Mouse (Mus musculus) lung, embryonic 15.5 days (tissue): ENCODE results near the gene Klf15. TPM values are rescaled to one million over a fixed set of nuclear protein-coding genes. Genes with fewer than 3 reads are reported as not detected.
A peak's percentile ranks its signal among the peaks of the same experiment; 100 is the strongest.

Experiments used
- ATAC-seq: fragments of 200-750 bp; cut with Nextera tagmentation; 2 replicates; pipeline ENCODE4 v1.8.0; 2017; ENCODE audit warnings: moderate number of reproducible peaks, borderline replicate concordance; ENCODE audit not compliant: low FRiP score, low TSS enrichment; ENCODE audit errors: extremely low read depth
- H3K27ac ChIP-seq: fragments of 300-500 bp; sonication (generic); 2 replicates; pipeline ENCODE4 v1.5.1; 2015; ENCODE audit warnings: moderate library complexity, mild to moderate bottlenecking, inconsistent platforms
- H3K27me3 ChIP-seq: fragments of 300-500 bp; sonication (generic); 2 replicates; pipeline ENCODE4 v1.6.1; 2015; ENCODE audit warnings: inconsistent platforms
- H3K36me3 ChIP-seq: fragments of 300-500 bp; sonication (generic); 2 replicates; pipeline ENCODE4 v1.6.1; 2015; ENCODE audit warnings: inconsistent platforms
- H3K4me1 ChIP-seq: fragments of 300-500 bp; sonication (generic); 2 replicates; pipeline ENCODE4 v1.6.1; 2015; ENCODE audit warnings: inconsistent platforms
- H3K4me2 ChIP-seq: fragments of 300-500 bp; sonication (generic); 2 replicates; pipeline ENCODE4 v1.6.1; 2015; ENCODE audit warnings: inconsistent platforms, mild to moderate bottlenecking, moderate library complexity
- H3K4me3 ChIP-seq: fragments of 300-500 bp; sonication (generic); 2 replicates; pipeline ENCODE4 v1.5.1; 2015; ENCODE audit warnings: mild to moderate bottlenecking, inconsistent platforms
- H3K9ac ChIP-seq: fragments of 300-500 bp; sonication (generic); 2 replicates; pipeline ENCODE4 v1.6.1; 2015; ENCODE audit warnings: inconsistent platforms
- H3K9me3 ChIP-seq: fragments of 300-500 bp; sonication (generic); 2 replicates; pipeline ENCODE4 v1.6.1; 2016; ENCODE audit warnings: inconsistent platforms
- WGBS: fragments of 180-500 bp; shearing (Covaris S2); methylation state at CpG from one replicate; pipeline ENCODE4 v1.1.7; 2015; 5-methylcytosine and 5-hydroxymethylcytosine counted together
- polyA plus RNA-seq: library from polyadenylated mRNA; unstranded; fragments of >200 nt; fragmentation: Nextera tagmentation; extraction: Ambion mirVana; gene quantifications from 2 replicates; pipeline ENCODE4 v1.2.1, GENCODE M21; 2015

Gene Klf15
- polyA plus RNA-seq, 1 experiment from 2014 or later = 13.5 TPM

GRCm38 (mm10) chr6:90466079-90466478, 3.7 kb downstream of the Klf15 start:
- Histone ChIP-seq H3K9ac (no peak overlapping the region), H3K27me3 (peaks cover 12% of the 10 kb centered on the region), H3K4me1 (peaks cover 25% of the 10 kb centered on the region), H3K4me2 (no peak overlapping the region), H3K4me3 (no peak overlapping the region), H3K27ac (peak overlapping the region; percentile 29; the same call in 1 of the 2 replicates), H3K9me3 (no peaks in the 10 kb centered on the region), H3K36me3 (peaks cover 2% of the 10 kb centered on the region; the same call in 1 of the 2 replicates)
- no peak for ATAC-seq
- WGBS = 65% methylated on average over 10 of the region's 10 CpGs

- Histone ChIP-seq H3K27me3 (peaks cover 4% of the 10 kb centered on the region; the same call in 1 of the 2 replicates), H3K36me3 (peaks cover 2% of the 10 kb centered on the region; the same call in 1 of the 2 replicates), H3K9ac (no peak overlapping the region), H3K9me3 (no peaks in the 10 kb centered on the region), H3K27ac (no peak overlapping the region), H3K4me1 (peaks cover 33% of the 10 kb centered on the region), H3K4me3 (no peak overlapping the region), H3K4me2 (no peak overlapping the region)
- ATAC-seq = no peak
- WGBS = 81% methylated on average over 12 of the region's 12 CpGs
Observed at GRCm38 (mm10) chr6:90466847-90467410, 4.6 kb downstream of the Klf15 start.

- ATAC-seq = no peak
Observed at GRCm38 (mm10) chr6:90468216-90468615, 5.8 kb downstream of the Klf15 start.

GRCm38 (mm10) chr6:90469041-90469440, 6.7 kb downstream of the Klf15 start:
- H3K4me2 ChIP-seq = no peak overlapping the region
- ATAC-seq = no peak
- no peaks in the 10 kb centered on the region for H3K27me3 ChIP-seq
- no peak overlapping the region for H3K27ac ChIP-seq
- H3K4me3 ChIP-seq = no peak overlapping the region
- H3K9me3 ChIP-seq = no peaks in the 10 kb centered on the region
- peaks cover 20% of the 10 kb centered on the region for H3K4me1 ChIP-seq
- no peak overlapping the region for H3K9ac ChIP-seq
- H3K36me3 ChIP-seq = peaks cover 2% of the 10 kb centered on the region; the same call in 1 of the 2 replicates
- 87% methylated on average over 6 of the region's 6 CpGs for WGBS

More at GRCm38 (mm10) chr6:90468216-90468615, 5.8 kb downstream of the Klf15 start:
- Histone ChIP-seq H3K36me3 (peaks cover 2% of the 10 kb centered on the region; the same call in 1 of the 2 replicates), H3K4me1 (peaks cover 28% of the 10 kb centered on the region), H3K9ac (no peak overlapping the region), H3K9me3 (no peaks in the 10 kb centered on the region), H3K4me2 (no peak overlapping the region), H3K4me3 (no peak overlapping the region), H3K27ac (no peak overlapping the region), H3K27me3 (no peaks in the 10 kb centered on the region)
- WGBS = 67% methylated on average over 1 of the region's 1 CpGs

GRCm38 (mm10) chr6:90470255-90470654, 7.9 kb downstream of the Klf15 start:
- no peaks in the 10 kb centered on the region for H3K9me3 ChIP-seq
- 77% methylated on average over 2 of the region's 2 CpGs for WGBS
- H3K4me1 ChIP-seq = peaks cover 14% of the 10 kb centered on the region
- no peak overlapping the region for H3K4me2 ChIP-seq
- no peak overlapping the region for H3K27ac ChIP-seq
- H3K27me3 ChIP-seq = no peaks in the 10 kb centered on the region
- H3K4me3 ChIP-seq = no peak overlapping the region
- H3K36me3 ChIP-seq = peaks cover 2% of the 10 kb centered on the region; the same call in 1 of the 2 replicates
- no peak for ATAC-seq
- no peak overlapping the region for H3K9ac ChIP-seq

- Histone ChIP-seq H3K9me3 (no peaks in the 10 kb centered on the region), H3K4me2 (no peak overlapping the region), H3K4me3 (no peak overlapping the region), H3K27ac (peak overlapping the region; percentile 91), H3K27me3 (no peaks in the 10 kb centered on the region), H3K36me3 (peaks cover 2% of the 10 kb centered on the region; the same call in 1 of the 2 replicates), H3K4me1 (peaks cover 14% of the 10 kb centered on the region), H3K9ac (no peak overlapping the region)
- WGBS = 34% methylated on average over 12 of the region's 12 CpGs
- no peak; the same call in 1 of the 2 replicates for ATAC-seq
Observed at GRCm38 (mm10) chr6:90470947-90471541, 8.7 kb downstream of the Klf15 start.

- WGBS = 68% methylated on average over 4 of the region's 4 CpGs
- Histone ChIP-seq H3K27ac (no peak overlapping the region), H3K27me3 (no peaks in the 10 kb centered on the region), H3K4me2 (no peak overlapping the region), H3K9me3 (no peaks in the 10 kb centered on the region), H3K4me1 (peaks cover 21% of the 10 kb centered on the region), H3K4me3 (no peak overlapping the region), H3K36me3 (peaks cover 2% of the 10 kb centered on the region; the same call in 1 of the 2 replicates), H3K9ac (no peak overlapping the region)
- ATAC-seq = no peak
Observed at GRCm38 (mm10) chr6:90472079-90472478, 9.7 kb downstream of the Klf15 start.

GRCm38 (mm10) chr6:90472697-90473096, 10.3 kb downstream of the Klf15 start:
- ATAC-seq = no peak
- Histone ChIP-seq H3K9me3 (no peaks in the 10 kb centered on the region), H3K4me3 (no peak overlapping the region), H3K27ac (no peak overlapping the region), H3K4me1 (peaks cover 25% of the 10 kb centered on the region), H3K27me3 (no peaks in the 10 kb centered on the region), H3K4me2 (no peak overlapping the region), H3K36me3 (peaks cover 2% of the 10 kb centered on the region; the same call in 1 of the 2 replicates), H3K9ac (no peak overlapping the region)
- WGBS = 70% methylated on average over 3 of the region's 3 CpGs

- ATAC-seq = no peak
- H3K27me3 ChIP-seq = no peaks in the 10 kb centered on the region
- H3K27ac ChIP-seq = no peak overlapping the region
- H3K4me2 ChIP-seq = no peak overlapping the region
- H3K9ac ChIP-seq = no peak overlapping the region
- H3K9me3 ChIP-seq = no peaks in the 10 kb centered on the region
- WGBS = 90% methylated on average over 24 of the region's 24 CpGs
- H3K4me1 ChIP-seq = peaks cover 25% of the 10 kb centered on the region
- no peak overlapping the region for H3K4me3 ChIP-seq
- peaks cover 2% of the 10 kb centered on the region; the same call in 1 of the 2 replicates for H3K36me3 ChIP-seq
Observed at GRCm38 (mm10) chr6:90473630-90474360, 11.4 kb downstream of the Klf15 start.

- no peak overlapping the region for H3K4me2 ChIP-seq
- H3K27me3 ChIP-seq = no peaks in the 10 kb centered on the region
- H3K4me1 ChIP-seq = peaks cover 25% of the 10 kb centered on the region
- no peak overlapping the region for H3K27ac ChIP-seq
- no peak overlapping the region for H3K4me3 ChIP-seq
- H3K9me3 ChIP-seq = no peaks in the 10 kb centered on the region
- ATAC-seq = no peak
- no peak overlapping the region for H3K9ac ChIP-seq
- peaks cover 2% of the 10 kb centered on the region; the same call in 1 of the 2 replicates for H3K36me3 ChIP-seq
- 84% methylated on average over 3 of the region's 3 CpGs for WGBS
Observed at GRCm38 (mm10) chr6:90474361-90474750, 12.0 kb downstream of the Klf15 start.

- no peak overlapping the region for H3K4me3 ChIP-seq
- no peaks in the 10 kb centered on the region for H3K27me3 ChIP-seq
- no peak for ATAC-seq
- H3K36me3 ChIP-seq = no peaks in the 10 kb centered on the region
- 69% methylated on average over 4 of the region's 4 CpGs for WGBS
- no peaks in the 10 kb centered on the region for H3K9me3 ChIP-seq
- H3K4me2 ChIP-seq = no peak overlapping the region
- H3K4me1 ChIP-seq = peaks cover 25% of the 10 kb centered on the region
- no peak overlapping the region for H3K9ac ChIP-seq
- no peak overlapping the region for H3K27ac ChIP-seq
Observed at GRCm38 (mm10) chr6:90475176-90475853, 12.9 kb downstream of the Klf15 start.
